Mouse (Mus musculus) urinary bladder, adult 2 months (tissue): Measurements from ENCODE around the gene Map4k5. TPM values are rescaled to one million over a fixed set of nuclear protein-coding genes. Genes with fewer than 3 reads are reported as not detected.

Source experiments
- DNase-seq: peaks from one replicate; pipeline ENCODE4 v3.0.0; 2022; ENCODE audit warnings: low spot score
- polyA plus RNA-seq: library from polyadenylated mRNA; depleted of rRNA; stranded (reverse); fragments of >200 nt; gene quantifications from 2 replicates; pipeline ENCODE4 v1.2.3, GENCODE M21; 2012; rRNA removed

Gene Map4k5
- polyA plus RNA-seq, 1 experiment: 23.3 TPM

DNA sequence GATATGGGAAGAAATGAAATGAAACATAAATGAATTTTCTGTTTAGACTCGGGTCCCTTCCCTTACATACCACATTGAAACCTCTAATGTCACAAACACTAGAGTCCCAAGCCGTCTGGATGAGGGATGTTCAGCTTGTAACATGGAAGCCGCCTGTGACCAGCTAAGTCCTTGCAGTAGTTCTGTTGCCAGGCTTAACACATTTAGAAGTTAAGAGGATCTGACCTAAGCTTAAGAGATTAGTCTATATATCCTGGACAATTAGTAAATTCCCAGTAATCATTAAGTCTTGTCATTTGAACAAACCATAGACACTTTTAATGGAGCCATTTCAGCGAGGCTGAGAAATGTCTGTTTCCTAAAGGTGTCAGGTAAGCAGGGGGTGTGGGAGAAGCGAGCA is 137.0 kb downstream of the Map4k5 start:
- no peak for DNase-seq

DNA sequence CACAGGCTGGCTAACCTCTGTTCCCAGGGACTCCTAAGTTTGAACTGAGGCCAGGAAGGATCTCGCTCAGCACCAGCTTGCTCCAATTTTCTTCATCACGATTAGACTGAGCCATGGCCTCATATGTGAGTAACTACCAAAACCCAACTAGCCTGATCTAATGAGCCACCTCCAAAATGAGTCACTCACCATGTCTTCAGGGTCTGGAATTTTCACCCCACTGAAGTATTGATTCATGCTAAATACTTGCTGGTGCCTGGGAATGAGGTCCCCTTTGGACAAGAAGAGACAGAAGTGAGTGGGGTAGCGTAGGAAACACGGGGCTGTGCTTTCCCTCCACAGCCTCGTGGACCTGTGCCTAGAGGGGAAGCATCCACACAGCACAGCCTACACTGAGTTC is 139.1 kb downstream of the Map4k5 start:
- no peak for DNase-seq

Other genes starting within 250 kb of the Map4k5 start
- gene Sos2, start 211.3 kb downstream of the Map4k5 start, polyA plus RNA-seq: 27.8 and 30.3 TPM in 2 replicates
- gene L2hgdh, start 168.3 kb downstream of the Map4k5 start, polyA plus RNA-seq: 9.6 and 11.9 TPM in 2 replicates
- 20.0 and 30.4 TPM in 2 replicates for gene Atp5s, start 168.2 kb downstream of the Map4k5 start, polyA plus RNA-seq
- 5.4 and 11.1 TPM in 2 replicates for gene Cdkl1, start 101.9 kb downstream of the Map4k5 start, polyA plus RNA-seq
- gene Atl1, start 586 bp downstream of the Map4k5 start, polyA plus RNA-seq: 6.8 and 9.1 TPM in 2 replicates
- gene Sav1, start 93.8 kb upstream of the Map4k5 start, polyA plus RNA-seq: 48.2 and 51.2 TPM in 2 replicates
- gene Nin, start 220.5 kb upstream of the Map4k5 start, polyA plus RNA-seq: 9.5 and 12.5 TPM in 2 replicates